Mouse (Mus musculus) brain, embryonic 14.5 days (tissue): ENCODE data around the gene Gtf3a.

Experiments
- CTCF ChIP-seq: fragments of 200-500 bp; IDR thresholded peaks from 2 replicates; pipeline ENCODE4 v1.5.1; 2012; ENCODE audit warnings: inconsistent platforms, mild to moderate bottlenecking, moderate library complexity, borderline replicate concordance; ENCODE audit not compliant: insufficient read depth, insufficient read length; ENCODE audit errors: extremely low read depth
- POLR2A ChIP-seq: fragments of 200-500 bp; IDR thresholded peaks from 2 replicates; pipeline ENCODE4 v1.6.1; 2012; ENCODE audit warnings: mild to moderate bottlenecking, inconsistent platforms, borderline replicate concordance; ENCODE audit not compliant: poor library complexity, insufficient read depth, insufficient read length, severe bottlenecking; ENCODE audit errors: extremely low read depth

GRCm38 (mm10) chr5:146996812-146997211, 48.4 kb downstream of the Gtf3a start:
- no peak for TF ChIP-seq CTCF
- TF ChIP-seq POLR2A = no peak
